Mouse (Mus musculus) MEL (cell line): ENCODE results near the gene Ndrg3. TPM values are rescaled to one million over a fixed set of nuclear protein-coding genes. Genes with fewer than 3 reads are reported as not detected.
"Not testable (repeated sequence)": the region's sequence is repeated elsewhere in the genome, so short reads cannot be mapped to it uniquely, and the experiment has no call there.

Experiments
- DNase-seq: peaks from one replicate; pipeline ENCODE4 v3.0.0; 2011; ENCODE audit warnings: low read depth, low spot score
- H3K27ac ChIP-seq: 2 replicates; pipeline ENCODE4 v1.5.1; 2012; ENCODE audit warnings: low read depth, mild to moderate bottlenecking, control low read depth, low read length, moderate library complexity; ENCODE audit not compliant: control insufficient read depth
- H3K27me3 ChIP-seq, 2 experiments: fragments of 150-350 bp in 1 of 2; sonication (generic) in 1 of 2; 2 replicates each; pipeline ENCODE4 v1.6.1; 2012; ENCODE audit warnings: low read length in 2 of 2, mild to moderate bottlenecking in 2 of 2, improper control_type of control experiment in 1 of 2, moderate library complexity in 1 of 2; ENCODE audit not compliant: insufficient read depth in 2 of 2, control insufficient read depth in 1 of 2
- H3K36me3 ChIP-seq, 2 experiments: 2 replicates each; pipeline ENCODE4 v1.6.1; 2012 to 2014; ENCODE audit warnings: low read length in 2 of 2, improper control_type of control experiment in 1 of 2, inconsistent platforms in 1 of 2, mild to moderate bottlenecking in 1 of 2; ENCODE audit not compliant: insufficient read depth in 2 of 2, control insufficient read depth in 1 of 2
- H3K4me1 ChIP-seq, 2 experiments: fragments of 150-350 bp in 1 of 2; sonication (generic) in 1 of 2; 2 replicates each; pipeline ENCODE4 v1.6.1; 2012; ENCODE audit warnings: low read length in 2 of 2, improper control_type of control experiment in 1 of 2, mild to moderate bottlenecking in 1 of 2; ENCODE audit not compliant: insufficient read depth in 2 of 2, control insufficient read depth in 1 of 2
- H3K4me3 ChIP-seq, 2 experiments: fragments of 150-350 bp in 1 of 2; sonication (generic) in 1 of 2; 2 replicates each; pipeline ENCODE4 v1.5.1; 2012; ENCODE audit warnings: low read depth in 2 of 2, low read length in 2 of 2, mild to moderate bottlenecking in 2 of 2, moderate library complexity in 2 of 2, control low read depth in 1 of 2, improper control_type of control experiment in 1 of 2; ENCODE audit not compliant: control insufficient read depth in 1 of 2, insufficient read depth in 1 of 2
- H3K79me2 ChIP-seq: 2 replicates; pipeline ENCODE4 v1.6.1; 2012; ENCODE audit warnings: mild to moderate bottlenecking, low read length, moderate library complexity; ENCODE audit not compliant: control insufficient read depth, poor library complexity, insufficient read depth
- H3K9ac ChIP-seq: 2 replicates; pipeline ENCODE4 v1.6.1; 2012; ENCODE audit warnings: low read depth, mild to moderate bottlenecking, control low read depth, low read length, moderate library complexity; ENCODE audit not compliant: control insufficient read depth, poor library complexity, severe bottlenecking
- H3K9me3 ChIP-seq: fragments of 150-350 bp; sonication (generic); replicated peaks from 2 replicates; pipeline ENCODE4 v1.6.1; 2012; ENCODE audit warnings: mild to moderate bottlenecking, low read length, improper control_type of control experiment, moderate library complexity; ENCODE audit not compliant: insufficient read depth
- BHLHE40 ChIP-seq: IDR thresholded peaks from 2 replicates; pipeline ENCODE4 v1.6.1; 2012; ENCODE audit warnings: low read depth, mild to moderate bottlenecking, inconsistent platforms, low read length, improper control_type of control experiment, borderline replicate concordance
- CHD2 ChIP-seq: IDR thresholded peaks from 2 replicates; pipeline ENCODE4 v1.6.1; 2011; ENCODE audit warnings: low read length, improper control_type of control experiment
- E2F4 ChIP-seq: IDR thresholded peaks from 2 replicates; pipeline ENCODE4 v1.6.1; 2011; ENCODE audit warnings: low read depth, low read length, improper control_type of control experiment, borderline replicate concordance
- ELF1 ChIP-seq: IDR thresholded peaks from 2 replicates; pipeline ENCODE4 v1.6.1; 2014; ENCODE audit warnings: low read depth, mild to moderate bottlenecking, inconsistent platforms, low read length, improper control_type of control experiment, moderate library complexity
- EP300 ChIP-seq, 2 experiments: IDR thresholded peaks; 2 replicates each; pipeline ENCODE4 v1.6.1; 2011; ENCODE audit warnings: improper control_type of control experiment in 2 of 2, low read length in 2 of 2, low read depth in 1 of 2, mild to moderate bottlenecking in 1 of 2
- ETS1 ChIP-seq: IDR thresholded peaks from 2 replicates; pipeline ENCODE4 v1.6.1; 2012; ENCODE audit warnings: low read depth, mild to moderate bottlenecking, inconsistent platforms, low read length, improper control_type of control experiment, moderate library complexity
- GABPA ChIP-seq: IDR thresholded peaks from 2 replicates; pipeline ENCODE4 v1.6.1; 2012; ENCODE audit warnings: low read depth, mild to moderate bottlenecking, inconsistent platforms, low read length, improper control_type of control experiment, moderate library complexity
- GATA1 ChIP-seq: IDR thresholded peaks from 2 replicates; pipeline ENCODE4 v1.6.1; 2011; ENCODE audit warnings: low read depth, low read length, improper control_type of control experiment
- MAFK ChIP-seq: IDR thresholded peaks from 2 replicates; pipeline ENCODE4 v1.6.1; 2011; ENCODE audit warnings: low read depth, mild to moderate bottlenecking, low read length, improper control_type of control experiment, borderline replicate concordance
- MEF2A ChIP-seq: IDR thresholded peaks from 2 replicates; pipeline ENCODE4 v1.6.1; 2014; ENCODE audit warnings: low read depth, mild to moderate bottlenecking, inconsistent platforms, low read length, improper control_type of control experiment; ENCODE audit not compliant: poor library complexity, insufficient replicate concordance, severe bottlenecking; ENCODE audit errors: extremely low read depth
- MYC ChIP-seq: IDR thresholded peaks from 2 replicates; pipeline ENCODE4 v1.6.1; 2011; ENCODE audit warnings: low read depth, mild to moderate bottlenecking, low read length, improper control_type of control experiment, moderate library complexity
- NELFE ChIP-seq: IDR thresholded peaks from 2 replicates; pipeline ENCODE4 v1.6.1; 2011; ENCODE audit warnings: low read depth, low read length, improper control_type of control experiment
- POLR2A ChIP-seq, 2 experiments: IDR thresholded peaks; 2 replicates each; pipeline ENCODE4 v1.6.1; 2011 to 2012; ENCODE audit warnings: low read length in 2 of 2, mild to moderate bottlenecking in 2 of 2, control low read depth in 1 of 2, improper control_type of control experiment in 1 of 2, low read depth in 1 of 2, moderate library complexity in 1 of 2; ENCODE audit not compliant: control insufficient read depth in 1 of 2, insufficient read depth in 1 of 2, poor library complexity in 1 of 2
- POLR2AphosphoS2 ChIP-seq: IDR thresholded peaks from 2 replicates; pipeline ENCODE4 v1.6.1; 2011; ENCODE audit warnings: low read length, improper control_type of control experiment
- RCOR1 ChIP-seq: IDR thresholded peaks from 2 replicates; pipeline ENCODE4 v1.6.1; 2012; ENCODE audit warnings: low read depth, mild to moderate bottlenecking, inconsistent platforms, low read length, improper control_type of control experiment
- SIN3A ChIP-seq: IDR thresholded peaks from 2 replicates; pipeline ENCODE4 v1.6.1; 2012; ENCODE audit warnings: low read length, improper control_type of control experiment, inconsistent platforms
- TCF12 ChIP-seq: IDR thresholded peaks from 2 replicates; pipeline ENCODE4 v1.6.1; 2014; ENCODE audit warnings: low read depth, mild to moderate bottlenecking, inconsistent platforms, low read length, improper control_type of control experiment, moderate library complexity
- UBTF ChIP-seq: IDR thresholded peaks from 2 replicates; pipeline ENCODE4 v1.6.1; 2012; ENCODE audit warnings: low read depth, mild to moderate bottlenecking, inconsistent platforms, low read length, improper control_type of control experiment, moderate library complexity, borderline replicate concordance; ENCODE audit not compliant: insufficient read depth
- ZC3H11A ChIP-seq: IDR thresholded peaks from 2 replicates; pipeline ENCODE4 v1.6.1; 2012; ENCODE audit warnings: low read depth, mild to moderate bottlenecking, inconsistent platforms, low read length, improper control_type of control experiment
- ZKSCAN1 ChIP-seq: IDR thresholded peaks from 2 replicates; pipeline ENCODE4 v1.6.1; 2012; ENCODE audit warnings: low read depth, mild to moderate bottlenecking, inconsistent platforms, low read length, improper control_type of control experiment, moderate library complexity
- ZMIZ1 ChIP-seq: IDR thresholded peaks from 2 replicates; pipeline ENCODE4 v1.6.1; 2012; ENCODE audit warnings: low read depth, mild to moderate bottlenecking, inconsistent platforms, low read length, improper control_type of control experiment, moderate library complexity
- polyA plus RNA-seq, 2 experiments: library from polyadenylated mRNA; stranded (reverse) in 1 of 2; unstranded in 1 of 2; fragments of >175 nt in 1 of 2; fragments of >200 nt in 1 of 2; gene quantifications; 2 replicates each; pipeline versions ENCODE4 v1.2.1 to v1.2.4; 2012; ENCODE audit warnings: low replicate concordance in 2 of 2, low read depth in 1 of 2; ENCODE audit not compliant: insufficient read length in 2 of 2, insufficient read depth in 1 of 2, missing spikeins in 1 of 2
- total RNA-seq: library from RNA; depleted of rRNA; stranded (reverse); fragments of 300-350 nt; gene quantifications from 2 replicates; pipeline ENCODE4 v1.2.3, GENCODE M21; 2012

Ndrg3 gene
- total and polyA plus RNA-seq, 3 experiments = 19.0 to 39.6 TPM; not detected in 1

DNA sequence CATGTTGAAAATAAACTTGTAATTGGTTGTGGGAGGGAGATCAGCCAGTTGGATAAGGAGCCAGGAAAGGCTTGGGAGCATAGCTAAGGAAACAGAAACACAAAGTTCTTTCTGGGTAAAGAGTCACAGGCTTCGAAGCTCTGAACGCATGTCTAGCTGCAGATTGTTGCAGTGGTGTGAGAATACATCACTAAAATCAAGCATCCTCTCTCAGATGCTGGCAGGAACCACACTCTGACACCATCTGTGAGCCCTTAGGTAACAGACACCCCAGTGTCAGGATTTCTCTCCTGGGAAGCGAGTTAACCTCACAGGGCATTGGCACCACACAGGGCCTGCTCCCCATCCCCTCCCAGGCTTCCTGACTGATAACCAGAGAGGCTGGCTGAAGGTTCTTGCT is 76.3 kb downstream of the Ndrg3 start:
- peaks cover 0 to 8% of the 10 kb centered on the region in 2 experiments; a peak in 2 of 4 replicates for H3K4me1 ChIP-seq
- H3K27me3 ChIP-seq = no peaks in the 10 kb centered on the region
- TF ChIP-seq ZC3H11A = no peak
- TF ChIP-seq TCF12 = no peak
- no peak for TF ChIP-seq EP300 (IDR thresholded peaks at IDR 0.05; ENCODE audit: low read depth in 1 of 2, low read length in 2 of 2)
- TF ChIP-seq BHLHE40 = no peak
- no peak for TF ChIP-seq POLR2AphosphoS2
- no peak for TF ChIP-seq POLR2A (IDR thresholded peaks at IDR 0.05; ENCODE audit: control insufficient read depth in 1 of 2, insufficient read depth in 1 of 2, low read depth in 1 of 2, low read length in 2 of 2, poor library complexity in 1 of 2)
- no peak for DNase-seq
- H3K9ac ChIP-seq = no peak overlapping the region
- H3K36me3 ChIP-seq = peaks cover 0 to 6% of the 10 kb centered on the region in 2 experiments; a peak in 1 of 4 replicates
- no peak overlapping the region for H3K27ac ChIP-seq
- no peak overlapping the region for H3K4me3 ChIP-seq
- no peaks in the 10 kb centered on the region for H3K79me2 ChIP-seq
- H3K9me3 ChIP-seq = no peaks in the 10 kb centered on the region

DNA sequence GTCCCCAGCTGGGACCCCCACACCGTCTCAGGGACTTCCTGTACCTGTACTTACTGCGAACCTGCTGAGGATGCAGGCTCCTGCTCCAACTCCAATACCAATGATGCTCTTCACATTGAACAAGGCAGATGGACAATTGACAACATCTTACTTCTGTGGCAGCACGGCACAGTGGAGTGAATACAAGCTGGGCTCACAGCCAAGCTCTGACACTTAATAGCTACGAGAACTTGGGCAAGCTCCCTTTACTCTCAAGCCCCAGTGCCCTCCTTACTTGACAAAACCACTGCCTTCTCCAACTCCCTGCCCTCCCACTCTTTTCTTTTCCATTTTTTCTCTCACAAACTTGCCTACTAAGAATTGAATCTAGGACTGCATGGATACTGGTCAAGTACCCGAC is 78.7 kb downstream of the Ndrg3 start:
- no peak for DNase-seq
- Histone ChIP-seq H3K27me3 (no peaks in the 10 kb centered on the region), H3K9ac (no peak overlapping the region), H3K27ac (no peak overlapping the region), H3K9me3 (no peaks in the 10 kb centered on the region), H3K4me1 (peaks cover 0 to 4% of the 10 kb centered on the region in 2 experiments; a peak in 1 of 4 replicates), H3K79me2 (no peaks in the 10 kb centered on the region), H3K36me3 (peaks cover 0 to 3% of the 10 kb centered on the region in 2 experiments; a peak in 1 of 4 replicates), H3K4me3 (no peak overlapping the region)
- TF ChIP-seq ZMIZ1 (no peak), UBTF (no peak), EP300 (IDR thresholded peaks at IDR 0.05; ENCODE audit: low read depth in 1 of 2, low read length in 2 of 2) (no peak), GATA1 (no peak), ELF1 (no peak), SIN3A (no peak), ZKSCAN1 (no peak), NELFE (no peak), RCOR1 (no peak), ETS1 (no peak), MEF2A (no peak), E2F4 (no peak), MAFK (no peak), TCF12 (no peak), POLR2AphosphoS2 (no peak), MYC (no peak), POLR2A (IDR thresholded peaks at IDR 0.05; ENCODE audit: control insufficient read depth in 1 of 2, insufficient read depth in 1 of 2, low read depth in 1 of 2, low read length in 2 of 2, poor library complexity in 1 of 2) (no peak), CHD2 (no peak), GABPA (no peak)

DNA sequence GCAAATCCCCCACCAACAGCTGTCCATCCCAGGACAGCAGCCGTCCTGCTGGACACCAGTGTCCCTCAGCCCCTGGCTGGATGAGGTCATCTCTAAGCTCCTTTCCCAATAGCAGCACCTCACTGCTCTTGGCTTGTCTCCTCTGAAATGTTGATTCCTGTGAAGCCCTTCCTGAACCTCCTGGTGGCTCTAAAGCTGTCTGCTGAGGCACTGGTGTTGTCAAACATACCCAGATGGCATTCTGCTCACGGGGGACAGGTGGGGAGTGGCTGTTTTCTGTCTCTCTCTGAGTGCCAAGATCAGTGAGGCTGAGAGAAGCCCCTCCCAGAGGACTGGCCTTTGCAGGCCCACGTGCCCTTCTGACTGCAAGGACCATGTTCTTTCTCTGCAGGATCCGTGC is 85.9 kb downstream of the Ndrg3 start:
- not testable (repeated sequence) for H3K27ac ChIP-seq, H3K9me3 ChIP-seq, H3K27me3 ChIP-seq, H3K79me2 ChIP-seq, H3K4me3 ChIP-seq, DNase-seq, H3K9ac ChIP-seq, H3K4me1 ChIP-seq, H3K36me3 ChIP-seq
